Mouse (Mus musculus) olfactory bulb, adult 2 months (tissue): ENCODE measurements around the gene RPS10-NUDT3. TPM values are rescaled to one million over a fixed set of nuclear protein-coding genes. Genes with fewer than 3 reads are reported as not detected.

Experiments
- H3K27ac ChIP-seq: fragments of 200-500 bp; 2 replicates; pipeline ENCODE4 v1.5.1; 2012; ENCODE audit warnings: low read depth, low read length; ENCODE audit not compliant: insufficient read depth
- H3K4me1 ChIP-seq: fragments of 200-500 bp; 2 replicates; pipeline ENCODE4 v1.6.1; 2012; ENCODE audit warnings: low read length; ENCODE audit not compliant: control insufficient read depth, insufficient read depth
- H3K4me3 ChIP-seq: fragments of 200-500 bp; 2 replicates; pipeline ENCODE4 v1.5.1; 2012; ENCODE audit warnings: mild to moderate bottlenecking, low read depth, low read length, moderate library complexity; ENCODE audit not compliant: insufficient read depth
- CTCF ChIP-seq: fragments of 200-500 bp; IDR thresholded peaks from 2 replicates; pipeline ENCODE4 v1.5.1; 2012; ENCODE audit warnings: low read depth, mild to moderate bottlenecking, low read length, moderate library complexity; ENCODE audit not compliant: insufficient read depth
- POLR2A ChIP-seq: fragments of 200-500 bp; IDR thresholded peaks from 2 replicates; pipeline ENCODE4 v1.6.1; 2012; ENCODE audit warnings: mild to moderate bottlenecking, low read depth, low read length, moderate library complexity; ENCODE audit not compliant: insufficient read depth
- WGBS: fragments of 180-500 bp; shearing (Covaris S2); methylation state at CpG from one replicate; pipeline ENCODE4 v1.1.7; 2018; 5-methylcytosine and 5-hydroxymethylcytosine counted together
- polyA plus RNA-seq: library from polyadenylated mRNA; stranded (reverse); fragments of >200 nt; gene quantifications from 2 replicates; pipeline ENCODE4 v1.2.4, GENCODE M21; 2012; ENCODE audit warnings: low replicate concordance; ENCODE audit not compliant: missing spikeins, insufficient read depth, insufficient read length

The RPS10-NUDT3 gene
- polyA plus RNA-seq, 1 experiment = not detected

GRCm38 (mm10) chr17:27629249-27630020, 5.6 kb downstream of the RPS10-NUDT3 start:
- no peak for TF ChIP-seq CTCF
- Histone ChIP-seq H3K27ac (no peak overlapping the region), H3K4me1 (peaks cover 9% of the 10 kb centered on the region; the same call in 1 of the 2 replicates), H3K4me3 (no peak overlapping the region)
- WGBS = 66% methylated on average over 2 of the region's 2 CpGs

GRCm38 (mm10) chr17:27628376-27628775, 6.6 kb downstream of the RPS10-NUDT3 start:
- TF ChIP-seq POLR2A (no peak), CTCF (no peak)
- WGBS = 86% methylated on average over 8 of the region's 8 CpGs
- peaks cover 2% of the 10 kb centered on the region; the same call in 1 of the 2 replicates for H3K4me1 ChIP-seq
- no peak overlapping the region for H3K27ac ChIP-seq
- no peak overlapping the region for H3K4me3 ChIP-seq

- WGBS = 40% methylated on average over 5 of the region's 5 CpGs
- H3K27ac ChIP-seq = no peak overlapping the region
- H3K4me3 ChIP-seq = no peak overlapping the region
- TF ChIP-seq CTCF = no peak
- TF ChIP-seq POLR2A = no peak
- no peaks in the 10 kb centered on the region for H3K4me1 ChIP-seq
These were observed 7.6 kb downstream of the RPS10-NUDT3 start for GRCm38 (mm10) chr17:27627451-27627850.

GRCm38 (mm10) chr17:27626681-27627080, 8.3 kb downstream of the RPS10-NUDT3 start:
- WGBS = 31% methylated on average over 5 of the region's 5 CpGs
- no peak overlapping the region for H3K4me3 ChIP-seq
- 0 out of 2 replicates have a peak overlapping the region, but pooled peaks have one; percentile 20 for H3K27ac ChIP-seq
- TF ChIP-seq POLR2A (no peak), CTCF (no peak)
- no peaks in the 10 kb centered on the region for H3K4me1 ChIP-seq

- WGBS = 46% methylated on average over 7 of the region's 7 CpGs
- TF ChIP-seq POLR2A = no peak
- TF ChIP-seq CTCF = no peak
- no peak overlapping the region for H3K27ac ChIP-seq
- no peak overlapping the region for H3K4me3 ChIP-seq
- H3K4me1 ChIP-seq = peaks cover under 1% of the 10 kb centered on the region
These were observed 9.4 kb downstream of the RPS10-NUDT3 start for GRCm38 (mm10) chr17:27625455-27626251.

GRCm38 (mm10) chr17:27623360-27624326, 11.4 kb downstream of the RPS10-NUDT3 start, which contains the start of gene Nudt3:
Nudt3 (minus strand) TSS chr17:27623495.
- TF ChIP-seq POLR2A (peak; percentile 94), CTCF (no peak)
- Histone ChIP-seq H3K27ac (peak within 1 kb of the TSS; percentile 86), H3K4me3 (peak within 1 kb of the TSS; percentile 73), H3K4me1 (peaks cover 5% of the 10 kb centered on the region)
- 8% methylated on average over 91 of the region's 91 CpGs for WGBS

GRCm38 (mm10) chr17:27622611-27623359, 12.2 kb downstream of the RPS10-NUDT3 start:
- no peak for TF ChIP-seq POLR2A
- no peak for TF ChIP-seq CTCF
- peaks cover 7% of the 10 kb centered on the region for H3K4me1 ChIP-seq
- under 1% methylated on average over 80 of the region's 80 CpGs for WGBS

More at GRCm38 (mm10) chr17:27622611-27623359, 12.2 kb downstream of the RPS10-NUDT3 start:
- Histone ChIP-seq H3K4me3 (peak overlapping the region; percentile 73), H3K27ac (peak overlapping the region; percentile 86)
